Mouse (Mus musculus) CD8-positive naive resting alpha-beta T cell, adult 2 months (primary cell): ENCODE data around the gene Clybl.
A peak's percentile ranks its signal among the peaks of the same experiment; 100 is the strongest.

Experiments
- DNase-seq, 2 experiments: peaks; one replicate each; pipeline ENCODE4 v3.0.0; 2022; ENCODE audit warnings: low read depth in 2 of 2, low spot score in 2 of 2

The Clybl gene

GRCm38 (mm10) chr14:122196851-122197250 lies 15.3 kb downstream of the Clybl start:
- no peak for DNase-seq

DNA sequence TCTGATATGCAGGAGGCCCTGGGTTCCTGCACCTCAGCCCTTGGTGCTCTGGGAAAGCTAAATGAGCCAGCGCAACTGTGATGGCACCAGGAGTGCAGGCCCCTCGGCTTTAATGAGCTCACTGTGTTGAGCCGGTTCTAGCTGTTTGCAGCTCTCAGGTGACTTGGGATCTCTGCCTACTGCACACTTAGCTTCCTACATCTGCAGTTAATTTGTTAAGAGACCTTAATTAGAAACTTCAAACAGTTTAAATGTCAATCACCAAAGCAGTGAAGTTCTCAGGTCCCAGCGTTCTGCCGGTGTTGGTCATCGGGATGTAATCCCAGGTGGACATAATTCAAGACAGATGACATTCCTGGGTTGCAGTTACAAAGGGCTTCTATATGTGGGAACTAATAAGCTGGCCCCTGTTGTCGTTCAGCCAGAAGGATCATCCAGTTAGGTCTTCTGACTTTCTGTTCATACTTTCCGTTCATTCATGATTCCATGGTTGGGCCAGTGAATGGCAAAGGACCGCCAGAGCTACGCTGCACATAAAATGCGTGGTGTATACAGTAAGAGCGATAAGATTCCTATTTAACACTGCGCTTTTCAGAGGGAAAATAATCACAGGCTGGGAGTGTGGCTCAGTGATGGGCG lies 18.9 kb downstream of the Clybl start:
- DNase-seq = no peak

DNA sequence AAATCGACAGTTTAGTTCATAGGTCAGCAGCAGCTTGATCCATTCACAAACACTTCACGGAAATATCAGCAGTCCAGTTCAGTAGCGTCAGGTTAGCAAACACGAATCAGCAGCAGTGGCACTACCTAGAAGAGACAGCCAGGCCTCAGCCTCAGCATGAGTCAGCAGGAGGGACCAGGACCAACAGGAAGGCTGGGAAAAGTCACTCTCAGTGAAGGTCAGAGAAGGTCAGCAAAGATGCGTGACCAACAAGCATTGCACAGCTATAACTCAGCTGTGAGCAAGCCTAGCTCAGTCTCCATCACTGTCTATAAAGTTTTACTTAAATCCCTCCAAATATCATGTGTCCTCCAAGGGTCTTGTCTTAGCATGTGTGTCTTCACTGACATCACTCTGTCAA lies 27.7 kb downstream of the Clybl start:
- DNase-seq = no peak

DNA sequence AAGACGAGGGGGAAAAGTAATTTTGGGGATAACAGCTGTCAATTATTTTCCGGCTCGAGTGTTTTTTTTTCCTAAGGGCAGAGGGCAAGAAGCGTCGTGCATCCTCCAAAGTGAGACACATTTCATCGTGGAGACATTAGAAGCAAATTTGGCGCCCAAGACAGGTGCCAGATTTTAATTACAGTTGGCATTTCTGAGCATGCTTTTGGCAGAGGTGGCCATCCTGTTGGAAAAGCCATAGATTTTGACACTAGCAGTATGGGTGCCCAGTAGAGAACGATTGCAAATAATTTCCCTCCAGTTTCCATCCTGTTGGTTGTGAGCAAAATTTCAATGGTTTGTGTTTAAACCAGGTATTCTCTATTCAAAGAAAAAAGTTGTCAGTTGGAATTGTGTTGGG lies 32.1 kb downstream of the Clybl start:
- DNase-seq = no peak

DNA sequence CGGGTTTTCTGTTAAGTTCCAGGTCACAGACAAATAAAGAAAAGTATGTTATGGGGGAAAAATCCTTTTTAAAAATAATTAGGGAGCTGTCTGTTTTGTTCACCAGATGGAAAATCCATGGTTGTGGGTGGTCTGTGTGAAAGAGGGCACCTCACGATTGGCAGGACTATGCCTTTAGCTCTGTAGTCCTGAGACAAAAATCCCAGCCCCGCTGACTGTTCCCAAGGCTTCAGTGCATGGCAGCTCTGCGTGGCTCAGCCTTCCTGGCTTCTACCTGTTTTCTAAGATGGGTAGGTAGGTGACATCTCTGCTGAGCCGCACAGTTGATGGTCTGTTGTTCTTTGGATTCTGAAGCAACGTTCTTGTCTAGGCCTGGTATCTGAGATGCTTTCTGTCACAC lies 32.6 kb downstream of the Clybl start:
- no peak for DNase-seq

DNA sequence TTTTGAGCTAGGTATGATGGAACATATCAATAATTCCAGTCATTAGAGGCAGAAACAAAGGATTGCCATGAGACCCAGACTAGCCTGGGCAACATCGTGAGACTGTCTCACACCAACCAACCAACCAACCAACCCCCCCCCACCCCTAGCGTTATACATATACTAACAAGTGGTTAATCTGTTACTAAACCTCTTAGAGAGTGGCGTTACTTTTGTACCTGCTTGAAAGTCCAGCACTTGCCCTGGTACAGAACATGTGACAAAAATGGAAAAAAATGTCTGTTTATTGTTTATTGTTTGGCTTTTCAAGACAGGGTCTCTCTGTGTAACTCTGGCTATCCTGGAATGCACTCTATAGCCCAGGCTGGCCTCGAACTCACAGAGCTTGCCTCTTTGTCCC lies 35.7 kb downstream of the Clybl start:
- DNase-seq = no peak

- DNase-seq = no peak
Observed at GRCm38 (mm10) chr14:122222934-122223374, 41.5 kb downstream of the Clybl start.

DNA sequence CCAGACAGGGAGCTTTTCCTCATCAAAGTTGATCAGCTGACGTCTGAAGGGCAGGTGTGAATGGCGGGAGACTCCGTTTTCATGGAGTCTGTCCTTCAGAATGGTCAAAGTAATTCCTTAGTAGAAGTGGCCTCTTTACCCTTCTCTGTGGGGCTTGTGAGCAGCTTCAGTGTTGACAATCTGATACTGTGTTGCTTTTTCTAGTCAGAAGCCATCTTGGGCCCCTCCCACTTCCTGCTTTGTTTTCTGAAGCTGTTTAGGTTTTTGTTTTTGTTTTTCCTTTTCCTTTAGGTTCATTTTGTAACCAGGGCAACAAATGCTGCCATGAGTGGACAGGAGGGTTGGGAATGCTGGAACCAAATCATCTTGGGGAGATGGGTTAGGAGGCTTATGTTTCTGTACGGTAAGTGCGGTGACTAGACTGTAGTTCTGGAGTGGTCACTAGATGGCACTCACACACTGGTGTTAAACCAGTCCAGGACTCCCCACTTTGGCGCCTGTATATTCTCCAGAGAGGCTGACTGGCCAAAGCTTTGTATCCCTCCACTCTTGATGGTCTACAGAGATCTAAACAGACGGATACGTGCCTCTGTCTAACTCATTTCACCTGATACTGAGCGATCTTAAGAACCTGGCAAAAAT lies 42.1 kb downstream of the Clybl start:
- peak; percentile 56 to 64 for DNase-seq

GRCm38 (mm10) chr14:122224103-122224494 lies 42.6 kb downstream of the Clybl start:
- DNase-seq = no peak

GRCm38 (mm10) chr14:122224501-122224928 lies 43.0 kb downstream of the Clybl start:
- no peak for DNase-seq

GRCm38 (mm10) chr14:122225479-122226132 lies 44.1 kb downstream of the Clybl start:
- DNase-seq = no peak

DNA sequence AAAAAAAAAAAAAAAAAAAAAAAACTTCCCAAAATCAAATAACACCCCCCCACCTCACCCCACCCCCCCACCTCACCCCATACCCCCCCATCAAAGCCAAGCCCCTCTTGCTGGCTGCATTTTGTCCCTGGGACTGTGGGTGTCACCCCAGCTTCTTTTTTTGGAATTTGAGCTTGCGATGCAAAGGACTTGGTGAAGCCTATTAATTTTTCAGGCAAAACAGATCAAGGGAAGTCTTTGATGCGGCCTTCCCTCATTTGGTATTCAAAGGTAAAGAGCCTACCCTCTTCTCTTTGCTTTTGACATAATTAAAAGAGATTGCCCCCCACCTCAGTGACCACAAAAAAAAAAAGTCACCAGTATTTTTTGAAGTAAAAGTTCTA lies 44.6 kb downstream of the Clybl start:
- DNase-seq = no peak

- no peak for DNase-seq
Observed at GRCm38 (mm10) chr14:122226666-122227453, 45.4 kb downstream of the Clybl start.

- DNase-seq = no peak
Observed at GRCm38 (mm10) chr14:122227454-122227951, 46.0 kb downstream of the Clybl start.

DNA sequence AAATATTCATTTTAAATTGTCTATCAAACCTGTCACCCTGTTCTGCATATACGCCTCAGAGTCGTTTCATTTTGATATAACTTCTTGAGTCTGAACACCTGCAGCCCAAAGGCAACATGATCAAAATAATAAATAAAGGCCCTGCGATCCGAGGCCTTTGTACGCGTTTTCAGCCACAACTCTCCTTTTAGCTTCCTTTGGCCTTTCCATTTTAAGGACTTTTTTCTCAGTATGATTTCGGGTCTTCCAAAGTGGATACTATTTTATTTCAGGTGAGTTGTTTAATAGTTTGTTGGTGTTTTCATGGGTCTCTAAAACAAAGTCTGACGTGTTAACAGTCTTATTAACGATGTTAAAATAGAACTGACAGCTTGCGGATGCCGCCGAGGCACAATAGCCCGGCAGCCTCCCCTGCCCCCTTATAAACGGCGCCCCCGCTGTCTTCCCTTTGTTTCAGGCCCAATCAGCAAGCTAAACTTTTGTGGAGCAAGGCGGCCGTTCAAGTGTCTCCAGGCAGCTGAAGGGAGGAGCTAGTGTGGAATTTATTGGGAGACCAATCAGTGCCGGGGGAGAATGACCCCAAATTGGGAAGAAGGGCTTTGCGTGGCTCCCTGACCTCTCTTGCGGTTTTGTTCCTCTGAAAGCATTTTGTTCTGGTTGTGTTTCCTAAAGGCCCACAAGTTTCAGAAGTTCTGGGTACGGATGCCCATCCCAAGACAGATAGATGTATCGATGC lies 47.5 kb downstream of the Clybl start:
- DNase-seq = no peak

DNA sequence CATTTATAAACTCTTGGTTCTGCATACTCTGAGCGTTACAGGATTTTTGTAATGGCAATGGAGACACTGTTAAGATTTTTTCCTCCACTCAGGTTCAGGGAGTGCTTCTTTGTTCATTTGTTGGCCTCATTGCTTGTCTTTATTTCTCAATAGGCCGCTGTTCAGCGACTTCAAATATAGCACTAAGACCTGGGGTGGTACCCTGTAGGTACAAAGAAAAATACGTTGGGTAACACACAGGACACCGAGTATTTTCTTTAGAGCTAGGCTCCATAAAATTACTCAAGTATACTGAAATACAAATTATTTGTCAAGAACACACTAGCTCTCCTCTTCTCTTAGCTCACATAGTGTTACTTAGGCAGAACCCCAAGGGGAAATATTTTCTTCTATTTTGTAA lies 48.5 kb downstream of the Clybl start:
- DNase-seq = no peak

GRCm38 (mm10) chr14:122230621-122231025 lies 49.1 kb downstream of the Clybl start:
- no peak for DNase-seq

DNA sequence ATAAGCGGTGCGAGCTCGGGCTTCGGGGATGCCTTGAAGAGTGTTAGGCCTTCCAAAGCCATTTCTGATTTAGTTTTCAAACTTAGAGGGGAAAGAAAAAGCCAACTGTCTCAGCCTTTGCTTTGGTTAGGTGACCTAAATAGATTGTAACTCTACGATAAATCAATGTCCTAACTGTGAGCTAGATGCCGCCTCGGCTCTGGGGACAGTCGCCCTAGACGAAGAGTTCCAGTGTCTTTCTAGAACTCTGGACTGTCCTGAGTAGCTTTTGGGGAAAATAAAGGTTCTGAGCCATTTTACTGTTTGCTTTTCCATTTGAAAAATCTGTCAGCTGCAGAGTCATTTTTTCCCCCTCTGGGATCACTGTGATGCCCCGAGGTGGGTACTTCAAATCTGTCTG lies 49.6 kb downstream of the Clybl start:
- DNase-seq = no peak

GRCm38 (mm10) chr14:122233212-122233714 lies 51.8 kb downstream of the Clybl start:
- DNase-seq = no peak

GRCm38 (mm10) chr14:122243874-122244273 lies 62.4 kb downstream of the Clybl start:
- DNase-seq = no peak
